Mouse (Mus musculus): ENCODE measurements around the gene Tcf7l1. TPM values are rescaled to one million over a fixed set of nuclear protein-coding genes. Genes with fewer than 3 reads are reported as not detected.
A peak's percentile ranks its signal among the peaks of the same experiment; 100 is the strongest.

Tcf7l1 gene
- polyA plus RNA-seq, 1 experiment from 2014 or later = 8.8 TPM

DNA sequence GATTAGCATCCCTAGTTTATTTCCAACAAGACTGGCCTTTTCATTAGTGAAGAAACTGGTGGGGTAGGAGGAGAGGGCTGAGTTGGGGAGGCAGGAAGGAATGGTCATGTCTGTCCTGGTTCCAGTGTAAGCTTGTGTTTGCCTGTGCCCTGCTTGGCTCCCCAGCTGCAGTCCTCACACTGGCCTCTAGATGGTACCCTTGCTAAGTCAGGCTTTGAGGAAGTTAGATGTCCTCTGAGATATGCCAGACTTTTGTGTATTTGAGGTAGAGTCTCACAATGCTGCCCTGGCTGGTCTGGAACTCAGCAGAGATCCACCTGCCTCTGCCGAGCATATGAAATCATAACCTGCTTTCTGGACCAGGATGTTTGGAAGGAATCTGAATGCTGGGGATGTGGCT lies 187.3 kb downstream of the Tcf7l1 start:
- CTCF ChIA-PET = interaction anchor here (0.8 to 2.0 kb wide), 5 partner anchors 11 to 65 kb away, joined by 3 to 15 read pairs (median 3); no protein-coding TSS in a partner anchor
- ATAC-seq = peak; percentile 59
- POLR2A ChIA-PET = no interaction called here

DNA sequence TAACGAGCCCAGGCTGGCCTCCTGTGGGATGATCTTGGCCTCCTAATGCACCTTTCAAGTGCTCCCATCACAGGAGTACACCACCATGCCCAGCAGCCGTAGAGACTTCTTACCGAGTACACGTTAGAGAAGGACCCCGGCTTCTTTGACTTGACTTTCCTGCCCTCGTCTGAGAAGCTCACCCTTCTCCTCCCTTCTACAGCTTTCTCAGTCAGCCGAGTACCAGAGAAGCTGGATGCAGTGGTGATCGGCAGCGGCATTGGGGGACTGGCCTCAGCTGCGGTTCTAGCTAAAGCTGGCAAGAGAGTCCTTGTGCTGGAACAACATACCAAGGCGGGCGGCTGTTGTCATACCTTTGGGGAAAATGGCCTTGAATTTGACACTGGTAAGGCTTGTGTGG lies 188.3 kb downstream of the Tcf7l1 start:
- in situ Hi-C loops (cut with MboI; ENCODE audit: low pct_unique_long_range_greater_than_20kb) = no loop called here
- no peak for ATAC-seq
- ChIA-PET POLR2A (no interaction called here), CTCF (interaction anchor here (1.0 kb wide), 1 partner anchor 9 kb away, joined by 3 read pairs; no protein-coding TSS in a partner anchor)
- no peak for DNase-seq (ENCODE audit: low read depth, low spot score)
- TF ChIP-seq CTCF (IDR thresholded peaks at IDR 0.05) = no peak
- H3K27me3 ChIP-seq = no peaks in the 10 kb centered on the region

More for the DNA sequence above, 187.3 kb downstream of the Tcf7l1 start:
- in situ Hi-C loops (cut with MboI; ENCODE audit: low pct_unique_long_range_greater_than_20kb) = no loop called here
- no peaks in the 10 kb centered on the region for H3K27me3 ChIP-seq
- TF ChIP-seq CTCF (IDR thresholded peaks at IDR 0.05) = peak; percentile 92
- no peak for DNase-seq (ENCODE audit: low read depth, low spot score)

DNA sequence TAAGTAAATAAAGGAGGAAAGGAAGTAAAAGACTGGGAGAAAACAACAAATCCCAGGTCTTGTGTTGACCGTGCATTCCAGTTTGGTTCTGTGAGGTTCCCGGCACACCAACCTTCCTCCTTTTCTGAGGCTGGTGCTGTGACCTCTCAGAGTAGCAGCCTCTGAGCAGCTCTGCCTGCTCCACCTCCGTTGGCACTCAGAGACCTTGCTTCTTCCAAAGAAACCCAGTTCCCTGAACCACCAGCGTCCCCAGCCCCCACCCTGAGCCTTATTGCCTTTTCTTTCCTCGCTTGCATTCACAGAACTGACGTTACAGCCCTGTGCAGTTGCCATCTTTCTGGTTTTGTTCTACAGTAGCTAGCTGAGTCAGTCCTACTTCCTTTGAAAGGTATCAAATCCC lies 188.8 kb downstream of the Tcf7l1 start:
- TF ChIP-seq CTCF (IDR thresholded peaks at IDR 0.05) = no peak

DNA sequence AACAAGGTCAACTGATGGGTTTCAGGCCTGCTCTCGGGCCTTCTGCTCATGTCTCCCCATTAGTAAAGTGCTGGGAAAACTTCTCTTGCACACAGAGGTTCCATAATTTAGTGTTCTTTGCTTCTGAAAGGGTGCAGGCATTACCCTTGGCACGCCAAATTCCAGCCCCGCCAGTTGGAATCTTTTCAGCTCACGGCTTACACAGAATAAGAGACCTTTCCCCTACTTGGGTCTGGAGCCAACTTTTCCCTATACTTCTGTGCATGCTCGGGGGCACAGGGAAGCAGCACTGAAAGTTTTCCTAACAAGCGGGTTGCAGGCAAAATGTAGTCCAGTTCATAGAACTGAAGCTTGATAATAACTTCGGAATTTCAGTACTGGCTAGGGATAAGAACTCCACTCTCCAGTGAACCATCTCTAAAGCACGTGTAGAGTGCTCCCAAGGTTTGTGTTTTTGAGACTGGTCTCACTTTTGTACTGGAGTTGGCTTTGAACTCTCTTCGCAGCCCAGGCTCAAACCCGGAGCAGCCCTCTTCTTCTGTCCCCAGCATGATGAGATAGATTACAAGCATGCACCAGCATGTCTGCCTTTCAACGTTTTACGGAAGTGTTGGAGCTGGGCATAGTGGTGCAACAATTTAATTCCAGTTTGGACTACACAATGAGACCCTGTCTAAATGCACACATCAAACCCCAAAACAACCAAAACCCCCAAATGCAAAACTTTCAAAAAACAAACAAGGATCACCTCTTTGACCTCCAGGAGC lies 190.1 kb downstream of the Tcf7l1 start:
- in situ Hi-C loops (cut with MboI; ENCODE audit: low pct_unique_long_range_greater_than_20kb) = no loop called here
- H3K27me3 ChIP-seq = no peaks in the 10 kb centered on the region
- DNase-seq (ENCODE audit: low read depth, low spot score) (no peak), ATAC-seq (peak; percentile 0)
- POLR2A ChIA-PET = interaction anchor here (1.2 to 2.0 kb wide), 3 partner anchors 9 to 17 kb away, joined by 4 to 8 read pairs (median 5); no protein-coding TSS in a partner anchor
- TF ChIP-seq CTCF (IDR thresholded peaks at IDR 0.05) = no peak
- CTCF ChIA-PET = interaction anchor here (1.8 to 2.7 kb wide), 2 partner anchors 9 to 37 kb away, joined by 5 to 9 read pairs; no protein-coding TSS in a partner anchor

More for the DNA sequence above, 188.8 kb downstream of the Tcf7l1 start:
- CTCF ChIA-PET = interaction anchor here (1.0 to 2.7 kb wide), 2 partner anchors 8 to 10 kb away, joined by 3 to 9 read pairs; no protein-coding TSS in a partner anchor
- H3K27me3 ChIP-seq = no peaks in the 10 kb centered on the region
- ATAC-seq (no peak), DNase-seq (ENCODE audit: low read depth, low spot score) (no peak)
- POLR2A ChIA-PET = interaction anchor here (1.2 kb wide), 1 partner anchor 15 kb away, joined by 4 read pairs; no protein-coding TSS in a partner anchor
- in situ Hi-C loops (cut with MboI; ENCODE audit: low pct_unique_long_range_greater_than_20kb) = no loop called here

DNA sequence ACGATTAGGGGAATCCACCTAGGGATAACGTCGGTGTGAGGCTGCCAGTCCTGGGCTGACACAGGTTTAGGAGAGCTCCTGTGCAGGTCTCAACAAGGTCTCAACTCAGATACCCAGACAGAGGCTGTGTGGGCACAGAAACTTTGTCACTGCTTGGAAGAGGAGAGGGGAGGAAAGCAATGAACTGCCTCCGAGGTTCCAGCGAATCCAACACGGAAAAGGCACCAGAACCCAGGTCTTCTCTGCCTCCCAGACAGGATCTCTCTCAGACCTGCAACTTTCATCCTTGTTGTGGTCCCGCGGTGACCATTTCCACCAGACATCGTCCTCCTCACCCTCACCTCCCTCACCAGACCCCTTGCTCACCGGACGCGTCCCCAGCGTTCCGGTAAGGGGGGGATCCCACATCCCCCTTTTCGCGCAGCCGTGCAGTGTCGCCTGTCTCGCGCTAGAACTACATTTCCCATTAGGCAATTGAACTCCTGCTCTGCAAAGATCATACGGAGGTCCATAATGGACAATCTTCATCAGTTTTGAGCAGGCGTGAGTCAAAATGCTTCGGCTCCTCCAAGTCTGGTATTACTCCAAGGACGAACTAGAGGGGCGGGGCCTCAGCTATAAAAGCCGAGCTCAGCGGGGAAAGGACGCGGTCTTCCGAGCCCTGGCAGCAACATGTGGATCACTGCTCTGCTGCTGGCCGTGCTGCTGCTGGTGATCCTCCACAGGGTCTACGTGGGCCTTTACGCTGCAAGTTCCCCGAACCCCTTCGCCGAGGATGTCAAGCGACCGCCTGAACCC lies 190.9 kb downstream of the Tcf7l1 start, which contains the start of the genes Elmod3 and Retsat:
Gene Elmod3 (minus strand): TSS at position 458 of the 798 bp plus-strand sequence.
Gene Retsat (plus strand): TSS at position 520 of the 798 bp plus-strand sequence.
- no peaks in the 10 kb centered on the region for H3K27me3 ChIP-seq
- CTCF ChIA-PET = interaction anchor here (1.6 to 2.7 kb wide), 3 partner anchors 10 to 38 kb away, joined by 3 to 9 read pairs (median 5); no protein-coding TSS in a partner anchor
- no peak for TF ChIP-seq CTCF (IDR thresholded peaks at IDR 0.05)
- in situ Hi-C loops (cut with MboI; ENCODE audit: low pct_unique_long_range_greater_than_20kb) = no loop called here
- ATAC-seq (peak; percentile 78), DNase-seq (ENCODE audit: low read depth, low spot score) (peak; percentile 89)
- POLR2A ChIA-PET = interaction anchor here (2.0 kb wide), 2 partner anchors 10 to 18 kb away, joined by 5 to 8 read pairs; no protein-coding TSS in a partner anchor

DNA sequence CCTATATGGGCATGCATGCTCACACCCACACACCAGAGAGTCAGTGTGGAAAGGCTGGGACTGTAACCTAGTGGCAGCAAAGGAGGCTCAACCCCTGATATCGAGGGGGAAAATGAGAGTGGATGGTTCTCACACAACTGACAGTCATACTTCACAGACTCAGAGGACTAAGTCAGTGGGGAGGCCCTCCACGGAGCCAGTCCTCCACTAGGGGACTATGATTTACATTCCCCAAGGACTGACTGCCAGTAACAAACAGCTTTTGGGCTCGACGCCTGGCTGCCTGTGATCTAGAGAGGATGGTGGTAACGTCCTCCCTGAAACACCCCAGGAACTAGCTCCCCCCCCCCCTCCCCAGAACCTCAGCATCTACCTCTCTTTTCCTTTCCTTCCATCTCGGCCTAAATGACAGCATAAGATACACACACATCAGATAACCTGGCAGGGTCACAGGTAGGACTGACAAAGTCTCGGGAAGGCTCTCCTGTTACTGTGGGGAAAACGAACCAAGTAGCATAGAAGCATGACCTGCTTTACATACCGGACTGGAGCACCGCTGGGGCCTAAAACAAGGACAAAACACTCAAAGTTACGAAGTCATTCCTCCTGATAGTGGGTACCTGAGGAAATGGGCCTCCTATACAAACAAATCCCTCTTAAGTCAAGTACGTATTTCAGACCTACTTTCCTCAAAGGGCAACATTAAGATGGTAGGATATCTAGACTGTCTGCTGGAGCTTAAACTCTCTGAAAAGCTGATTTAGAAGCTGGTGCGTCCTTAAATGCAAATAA lies 191.8 kb downstream of the Tcf7l1 start:
- H3K27me3 ChIP-seq = no peaks in the 10 kb centered on the region
- ATAC-seq (no peak), DNase-seq (ENCODE audit: low read depth, low spot score) (no peak)
- in situ Hi-C loops (cut with MboI; ENCODE audit: low pct_unique_long_range_greater_than_20kb) = no loop called here
- TF ChIP-seq CTCF (IDR thresholded peaks at IDR 0.05) = no peak
- ChIA-PET POLR2A (interaction anchor here (0.6 to 2.0 kb wide), 4 partner anchors 11 to 229 kb away, joined by 3 to 8 read pairs (median 4); no protein-coding TSS in a partner anchor), CTCF (interaction anchor here (0.7 to 2.7 kb wide), 4 partner anchors 9 to 38 kb away, joined by 3 to 9 read pairs (median 4); no protein-coding TSS in a partner anchor)

DNA sequence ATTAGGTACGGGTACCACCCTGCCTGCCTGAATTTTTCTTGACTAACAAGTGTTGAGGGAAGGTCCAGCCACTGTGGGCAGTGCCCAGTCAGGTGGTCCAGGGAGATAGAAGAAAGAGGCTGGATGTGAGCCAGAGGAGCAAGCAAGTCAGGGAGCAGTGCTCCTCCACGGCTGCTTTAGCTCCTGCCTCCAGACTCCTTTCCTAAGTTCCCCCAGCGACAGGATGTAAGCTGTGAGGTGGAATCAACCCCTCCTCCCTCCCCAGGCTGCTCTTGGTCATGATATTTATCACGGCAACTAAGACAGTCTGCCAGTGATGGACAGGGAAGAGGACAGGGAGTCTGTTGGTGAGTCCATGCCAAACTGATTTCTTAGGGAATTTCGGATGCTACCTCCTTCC lies 195.1 kb downstream of the Tcf7l1 start:
- H3K27me3 ChIP-seq = no peaks in the 10 kb centered on the region
- in situ Hi-C loops (cut with MboI; ENCODE audit: low pct_unique_long_range_greater_than_20kb) = no loop called here
- CTCF ChIA-PET = no interaction called here
- no peak for TF ChIP-seq CTCF (IDR thresholded peaks at IDR 0.05)
- POLR2A ChIA-PET = no interaction called here
- no peak for DNase-seq (ENCODE audit: low read depth, low spot score)
- no peak for ATAC-seq

DNA sequence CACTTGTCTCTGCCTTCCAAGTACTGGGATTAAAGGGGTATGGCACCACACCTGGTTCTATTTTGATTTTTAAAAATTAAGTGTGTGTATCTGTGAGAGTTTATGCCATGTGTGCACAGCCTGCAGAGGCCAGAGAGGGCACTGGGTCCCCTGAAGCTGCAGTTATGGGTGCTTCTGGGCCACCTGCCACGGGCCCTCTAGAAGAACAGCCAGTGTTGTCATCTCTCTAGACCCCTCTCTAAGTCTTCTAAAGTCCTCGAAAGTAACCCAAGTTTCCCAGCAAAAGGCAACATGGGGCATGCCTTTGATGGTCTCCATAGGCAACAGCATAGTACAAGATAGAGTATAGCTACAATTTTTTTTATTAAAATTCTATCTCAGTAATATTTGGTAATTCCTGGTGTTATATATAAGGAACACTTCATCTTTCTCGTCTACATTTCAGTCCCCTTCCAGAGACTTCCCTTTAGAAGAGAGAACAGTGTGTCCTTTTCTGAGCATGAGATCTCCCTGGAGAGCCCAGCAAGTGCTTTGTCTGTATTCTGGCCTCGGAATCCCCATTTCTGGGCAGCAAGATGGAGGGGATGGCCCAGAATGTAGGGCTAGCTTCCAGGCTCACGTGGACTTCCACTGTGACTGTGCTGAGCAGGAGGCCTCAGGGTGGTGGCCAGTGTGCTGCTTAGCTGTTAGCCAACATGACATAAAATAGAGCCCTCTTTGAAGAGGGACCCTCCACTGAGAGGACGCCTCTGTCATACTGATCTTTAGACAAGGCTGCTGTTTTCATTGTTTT lies 195.8 kb downstream of the Tcf7l1 start:
- ATAC-seq = no peak
- in situ Hi-C loops (cut with MboI; ENCODE audit: low pct_unique_long_range_greater_than_20kb) = no loop called here
- ChIA-PET POLR2A (no interaction called here), CTCF (no interaction called here)
- no peak for DNase-seq (ENCODE audit: low read depth, low spot score)
- TF ChIP-seq CTCF (IDR thresholded peaks at IDR 0.05) = no peak
- no peaks in the 10 kb centered on the region for H3K27me3 ChIP-seq

DNA sequence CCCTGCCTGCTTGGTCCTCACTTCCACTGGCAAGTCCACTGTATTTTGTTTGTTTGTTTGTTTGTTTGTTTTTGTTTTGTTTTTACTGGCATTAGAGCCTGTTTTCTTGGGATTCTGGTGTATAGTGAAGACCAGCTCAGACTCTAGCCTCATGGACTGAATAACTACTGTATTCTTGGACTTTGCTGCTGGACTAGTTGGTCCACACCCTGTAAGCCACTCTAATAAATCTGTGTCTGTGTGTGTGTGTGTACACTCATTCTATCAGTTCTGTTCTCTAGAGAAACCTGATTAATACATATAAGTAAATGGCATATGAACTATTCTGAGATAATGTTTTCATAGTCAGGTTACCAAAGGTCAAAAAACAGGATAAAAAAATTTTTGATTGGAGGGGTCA lies 198.9 kb downstream of the Tcf7l1 start:
- ChIA-PET POLR2A (no interaction called here), CTCF (no interaction called here)
- no peak for TF ChIP-seq CTCF (IDR thresholded peaks at IDR 0.05)
- DNase-seq (ENCODE audit: low read depth, low spot score) = no peak
- ATAC-seq = no peak
- in situ Hi-C loops (cut with MboI; ENCODE audit: low pct_unique_long_range_greater_than_20kb) = no loop called here
- H3K27me3 ChIP-seq = no peaks in the 10 kb centered on the region
